Mouse (Mus musculus) myocyte (in vitro differentiated cells): Measurements from ENCODE around the gene Copa.

Experiments
- CEBPB ChIP-seq: IDR thresholded peaks from 2 replicates; pipeline ENCODE4 v1.6.1; 2011; ENCODE audit warnings: mild to moderate bottlenecking, moderate library complexity; ENCODE audit not compliant: poor library complexity, insufficient read depth, severe bottlenecking
- E2F4 ChIP-seq: IDR thresholded peaks from one replicate; pipeline ENCODE4 v1.6.1; 2011; ENCODE audit warnings: mild to moderate bottlenecking, control low read depth, moderate library complexity; ENCODE audit not compliant: insufficient read depth
- MYOG ChIP-seq, 3 experiments: IDR thresholded peaks; one replicate each; pipeline ENCODE4 v1.6.1; 2011; ENCODE audit warnings: control low read depth in 2 of 3, low read depth in 2 of 3, mild to moderate bottlenecking in 2 of 3; ENCODE audit not compliant: insufficient read length in 2 of 3, control insufficient read depth in 1 of 3, insufficient read depth in 1 of 3
- POLR2A ChIP-seq: IDR thresholded peaks from one replicate; pipeline ENCODE4 v1.6.1; 2011; ENCODE audit warnings: low read depth, mild to moderate bottlenecking, control low read depth, moderate library complexity; ENCODE audit not compliant: insufficient read length
- POLR2AphosphoS2 ChIP-seq: IDR thresholded peaks from one replicate; pipeline ENCODE4 v1.6.1; 2011; ENCODE audit warnings: low read depth, control low read depth; ENCODE audit not compliant: insufficient read length
- SRF ChIP-seq: IDR thresholded peaks from one replicate; pipeline ENCODE4 v1.6.1; 2011; ENCODE audit warnings: low read depth; ENCODE audit not compliant: control insufficient read depth, insufficient read length
- TCF3 ChIP-seq: IDR thresholded peaks from one replicate; pipeline ENCODE4 v1.6.1; 2011; ENCODE audit warnings: low read depth, control low read depth; ENCODE audit not compliant: insufficient read length
- USF1 ChIP-seq: IDR thresholded peaks from one replicate; pipeline ENCODE4 v1.6.1; 2011; ENCODE audit warnings: low read depth, mild to moderate bottlenecking, control low read depth, moderate library complexity

DNA sequence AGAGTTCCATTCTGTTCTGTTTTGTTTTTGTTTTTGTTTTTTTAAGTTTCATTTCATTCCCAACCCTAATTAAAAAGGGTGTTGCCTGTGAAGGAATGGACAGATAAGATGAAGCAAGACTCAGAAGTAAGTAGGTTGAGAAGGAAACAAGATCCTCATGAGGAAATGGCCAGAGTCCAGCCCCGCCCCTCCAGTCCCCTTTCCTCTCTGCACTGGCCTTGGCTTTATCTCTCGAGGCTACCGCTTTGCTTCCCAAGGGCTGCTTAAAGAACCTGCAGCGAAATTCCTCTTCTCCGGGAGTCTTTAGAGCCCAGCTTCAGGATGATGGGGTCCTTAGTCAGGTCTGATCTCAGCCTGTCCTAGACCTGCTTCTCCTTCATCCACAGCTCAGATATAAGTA lies 4.3 kb upstream of the Copa start:
- TF ChIP-seq POLR2A: no peak
- no peak for TF ChIP-seq USF1
- TF ChIP-seq MYOG (IDR thresholded peaks at IDR 0.05; ENCODE audit: control insufficient read depth in 1 of 3, insufficient read depth in 1 of 3, insufficient read length in 2 of 3, low read depth in 2 of 3): no peak
- TF ChIP-seq E2F4: no peak
- no peak for TF ChIP-seq POLR2AphosphoS2
- no peak for TF ChIP-seq TCF3
- no peak for TF ChIP-seq CEBPB
- TF ChIP-seq SRF: no peak
